Mouse (Mus musculus) adrenal gland, postnatal 14 days (tissue): Measurements from ENCODE around the gene Rora. TPM values are rescaled to one million over a fixed set of nuclear protein-coding genes. Genes with fewer than 3 reads are reported as not detected.

ENCODE experiments used
- DNase-seq: peaks from one replicate; pipeline ENCODE4 v3.0.0; 2021; ENCODE audit warnings: mixed read lengths
- total RNA-seq: library from RNA; stranded (reverse); gene quantifications from 2 replicates; pipeline ENCODE4 v1.2.3, GENCODE M21; 2021

The Rora gene
- total RNA-seq, 1 experiment from 2014 or later: 56.5 TPM

DNA sequence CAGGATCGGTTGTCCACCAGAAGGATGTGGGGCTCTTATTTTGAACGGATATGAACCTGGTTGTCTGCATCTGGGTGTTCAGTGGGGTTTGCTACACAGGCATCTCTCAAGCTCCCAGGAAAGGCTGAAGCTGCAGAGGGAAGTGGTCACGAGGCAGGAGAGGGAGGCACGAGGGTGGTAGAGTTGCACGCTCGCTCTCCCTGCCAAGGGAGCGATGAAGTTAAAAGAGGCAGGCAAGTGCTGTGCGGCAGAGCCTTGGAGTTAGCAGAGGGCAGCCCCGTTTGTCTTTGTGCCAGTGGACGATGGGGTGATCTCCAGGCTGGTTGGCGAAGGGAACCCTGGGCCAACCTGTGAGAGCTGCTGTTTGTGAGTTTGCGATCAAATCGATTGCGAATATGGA lies 496.6 kb downstream of the Rora start:
- no peak for DNase-seq

DNA sequence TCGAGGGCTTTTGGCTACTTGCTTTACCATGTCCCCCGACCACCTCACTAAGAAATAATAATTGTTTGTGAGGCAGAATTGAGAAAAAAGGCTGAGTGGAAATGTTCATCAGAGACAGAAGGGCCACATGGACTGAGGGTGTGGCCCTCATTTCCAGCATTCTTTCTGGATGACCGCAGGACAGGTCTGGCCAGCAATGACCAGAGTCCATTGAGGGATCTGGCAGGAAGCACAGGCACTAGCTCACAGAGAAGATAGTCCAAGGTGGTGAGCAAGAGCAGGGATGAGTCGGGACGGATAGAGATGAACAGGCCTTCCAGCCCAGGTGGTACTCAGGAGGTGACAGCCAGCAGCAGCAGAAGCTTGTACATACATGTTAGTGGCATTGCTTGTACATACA lies 501.1 kb downstream of the Rora start:
- DNase-seq: no peak

DNA sequence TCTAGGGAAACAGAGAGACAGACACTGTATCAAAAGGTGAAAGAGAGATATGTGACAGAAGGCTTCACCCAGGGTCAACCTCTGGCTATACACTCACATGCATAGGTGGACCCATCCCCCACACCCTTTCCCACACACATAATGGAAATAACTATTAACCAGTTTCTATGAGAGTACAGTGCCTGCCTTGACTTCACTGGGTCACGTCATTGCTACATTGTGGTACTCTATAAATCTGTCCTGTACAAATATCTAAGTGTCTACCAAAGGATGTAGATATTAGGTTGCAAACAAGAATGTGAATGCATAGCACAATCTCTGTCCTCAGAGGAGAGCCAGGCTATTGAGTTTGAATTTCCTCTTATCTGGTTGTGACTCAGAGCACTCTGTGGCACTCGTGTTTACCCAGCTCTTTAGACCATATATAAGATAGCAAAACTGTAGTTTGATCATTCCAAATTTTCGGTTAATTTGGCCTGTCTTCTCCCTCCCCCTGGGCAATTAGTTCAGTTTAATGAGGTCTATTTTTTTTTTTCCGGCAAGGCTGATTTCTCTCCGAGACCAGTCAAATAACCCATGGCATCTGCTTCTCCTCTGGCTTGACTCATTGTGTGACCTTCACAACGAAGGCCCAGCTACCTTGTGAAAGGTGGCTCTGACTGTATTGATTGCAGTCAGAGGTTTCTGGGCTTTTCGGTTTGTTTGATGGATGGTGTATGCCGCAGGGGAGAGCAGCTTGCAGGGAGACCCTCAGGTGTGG lies 502.4 kb downstream of the Rora start:
- DNase-seq: peak; percentile 32

DNA sequence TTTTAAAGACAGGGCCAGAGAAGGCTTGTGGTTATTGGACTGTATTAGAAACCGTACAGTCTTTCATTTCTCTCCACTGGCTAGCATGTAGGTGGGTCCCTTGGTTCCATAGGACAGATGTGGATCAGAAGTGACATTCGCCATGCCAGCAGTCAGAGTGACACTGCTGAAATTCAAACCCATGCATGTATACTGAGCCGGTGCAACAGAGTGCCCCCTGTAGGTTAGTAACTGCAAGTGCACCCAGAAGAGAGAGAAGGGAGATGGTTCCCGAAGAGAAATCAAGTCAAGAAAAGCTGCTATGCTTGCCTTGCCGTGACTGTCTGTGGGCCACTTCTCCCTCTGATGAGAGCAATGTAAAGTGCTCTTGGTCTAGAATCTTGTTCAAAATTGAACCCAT lies 507.2 kb downstream of the Rora start:
- no peak for DNase-seq

DNA sequence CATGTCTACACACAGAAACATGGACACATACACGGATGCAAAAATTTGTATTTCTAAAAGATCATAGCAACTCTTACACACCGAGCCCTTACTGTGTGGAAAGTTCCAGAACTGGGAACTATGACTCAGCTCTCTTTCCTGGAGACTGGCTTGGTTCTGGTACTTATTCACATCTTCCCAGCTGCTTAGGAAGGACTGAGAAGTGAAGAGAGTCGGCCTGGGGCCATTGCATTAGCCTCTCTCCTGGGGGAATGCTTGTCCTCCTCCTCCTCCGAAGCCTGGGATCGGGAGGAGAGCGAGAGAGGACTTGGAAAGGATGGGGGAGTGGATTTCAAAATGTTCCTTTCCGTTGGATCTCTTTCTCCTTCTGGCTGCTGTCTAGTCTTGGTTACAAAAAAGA lies 511.1 kb downstream of the Rora start:
- DNase-seq: no peak

DNA sequence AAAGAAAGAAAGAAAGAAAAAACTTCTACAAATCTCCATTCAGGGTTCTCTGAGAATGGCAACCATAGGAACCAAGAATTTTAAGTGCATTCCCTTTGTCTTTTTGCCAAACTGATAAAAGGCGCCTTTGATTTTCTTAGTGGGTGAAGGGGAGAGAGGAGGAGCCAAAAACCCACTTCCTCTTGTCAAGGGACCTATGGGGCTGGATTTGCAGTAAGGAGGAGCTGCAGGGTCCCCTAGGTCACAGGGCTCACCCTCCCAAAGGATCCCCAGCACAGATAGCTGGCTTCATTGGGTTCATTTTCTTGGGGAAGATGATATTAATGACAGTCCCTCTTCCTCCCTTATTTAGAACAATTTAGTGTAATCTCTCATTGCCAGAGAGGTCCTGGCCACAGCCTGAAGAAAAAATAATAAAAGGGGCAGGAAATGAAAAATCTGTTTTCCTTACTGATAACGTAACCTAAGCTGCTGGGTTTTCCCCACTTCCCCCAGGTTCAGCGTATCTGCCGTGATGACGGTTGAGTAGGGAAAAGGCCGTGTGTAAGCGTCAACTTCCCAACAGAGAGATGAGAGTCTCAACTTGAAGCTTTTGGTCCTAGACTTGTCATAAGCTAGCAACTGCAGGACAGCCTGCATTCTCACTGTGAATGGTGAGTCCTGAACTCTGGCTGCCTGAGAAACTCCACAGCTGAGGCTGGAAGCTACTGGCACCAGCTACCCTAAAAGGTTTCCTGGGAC lies 511.7 kb downstream of the Rora start:
- no peak for DNase-seq

DNA sequence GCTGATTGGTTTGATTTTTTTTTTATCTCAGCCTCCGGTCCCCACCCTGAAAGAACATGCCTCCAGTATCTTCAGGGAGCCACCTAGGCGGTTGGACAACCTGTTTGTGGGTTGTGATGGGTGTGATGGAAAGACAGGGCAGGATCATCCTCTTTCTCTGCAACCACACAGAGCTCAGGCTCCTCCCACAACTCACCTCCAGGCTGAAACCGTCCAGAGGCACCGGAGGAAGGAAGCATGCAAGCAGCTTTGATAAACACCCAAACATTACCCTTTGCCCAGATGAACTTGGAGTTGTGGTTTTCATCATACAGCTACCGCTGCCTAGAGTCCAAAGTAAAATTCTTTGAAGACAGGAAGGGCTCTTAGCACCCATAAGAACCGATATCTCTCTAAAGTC lies 520.5 kb downstream of the Rora start:
- no peak for DNase-seq

DNA sequence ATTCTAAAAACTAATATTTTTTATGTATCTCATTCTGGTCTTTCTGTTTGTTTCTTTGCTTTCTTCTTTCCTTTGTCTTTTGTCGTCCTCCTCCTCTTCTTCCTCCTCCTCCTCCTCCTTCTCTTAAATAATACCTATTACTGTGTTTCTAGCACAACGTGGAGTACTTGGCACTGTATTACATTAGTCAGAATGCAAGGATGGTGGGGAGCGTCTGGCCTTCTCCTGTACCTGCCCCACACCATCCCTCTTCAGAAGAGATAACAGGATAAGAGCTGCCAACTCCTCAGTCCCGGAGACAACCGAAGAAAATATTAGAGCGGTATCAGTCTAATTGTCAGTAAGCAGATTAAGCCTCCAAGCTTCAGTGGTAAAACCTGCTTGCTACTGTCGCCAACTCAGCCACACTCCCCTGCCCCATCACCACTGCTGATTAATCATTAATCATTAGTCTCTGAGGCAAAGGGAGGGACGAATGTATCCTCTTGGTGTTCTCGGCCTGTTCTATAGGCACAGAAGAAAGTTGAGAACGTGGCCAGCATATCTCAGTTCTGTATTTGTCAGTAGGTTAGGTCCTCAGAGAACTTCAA lies 521.0 kb downstream of the Rora start:
- DNase-seq: no peak

DNA sequence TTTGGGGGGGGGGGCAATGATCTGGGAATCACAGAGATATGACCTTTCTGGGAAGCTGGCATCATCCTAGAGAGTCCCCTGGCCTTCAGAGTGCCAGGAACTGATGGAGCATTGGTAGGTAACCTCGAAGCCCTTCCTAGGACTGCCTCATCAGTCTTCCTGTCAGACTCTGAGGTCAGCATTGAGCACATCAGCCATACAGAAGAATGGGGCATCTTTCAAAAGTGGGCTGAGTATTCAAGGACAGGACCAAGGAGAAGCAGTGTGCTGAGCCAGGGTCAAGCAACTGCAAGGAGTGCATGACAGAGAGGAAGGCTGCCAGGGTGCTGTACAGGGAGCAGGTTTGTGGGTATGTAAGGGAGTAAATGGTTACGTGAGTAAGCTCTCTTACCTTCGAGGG lies 523.4 kb downstream of the Rora start:
- peak; percentile 61 for DNase-seq

DNA sequence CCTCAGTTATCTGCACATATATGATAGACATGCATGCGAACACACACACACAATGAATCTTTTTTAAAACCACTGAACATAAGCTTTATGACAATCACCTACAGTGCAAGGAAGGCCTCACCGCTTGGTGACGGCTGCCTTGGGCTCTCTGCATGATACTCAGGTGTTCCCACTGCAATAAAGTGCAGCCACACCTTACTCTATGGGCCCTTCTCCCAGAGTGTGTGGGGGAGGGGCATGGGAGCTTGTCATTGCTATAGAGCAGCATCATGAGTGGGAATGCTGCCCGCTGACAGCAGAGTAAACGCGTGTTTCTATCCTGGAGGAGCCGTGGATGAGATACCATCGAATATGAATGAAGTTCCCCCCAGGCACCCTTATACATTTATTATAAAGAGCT lies 525.6 kb downstream of the Rora start:
- no peak for DNase-seq

DNA sequence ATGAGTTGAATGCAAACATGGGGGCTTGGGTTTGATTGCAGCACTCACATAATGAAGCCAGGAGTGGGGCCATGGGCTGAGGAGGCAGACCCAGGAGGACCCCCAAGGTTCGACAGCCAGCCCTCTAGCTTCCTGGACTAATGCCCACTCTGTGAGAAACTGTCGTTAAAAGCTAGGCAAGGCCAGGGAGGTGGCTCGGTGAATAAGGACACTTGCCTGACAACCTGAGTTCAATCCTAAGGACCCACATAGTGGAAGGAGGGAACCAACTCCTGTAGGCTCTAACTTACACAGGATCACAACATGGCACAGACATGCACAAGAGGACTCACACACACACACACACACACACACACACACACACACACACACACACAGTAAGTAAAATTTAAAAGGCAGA lies 527.4 kb downstream of the Rora start:
- DNase-seq: no peak

DNA sequence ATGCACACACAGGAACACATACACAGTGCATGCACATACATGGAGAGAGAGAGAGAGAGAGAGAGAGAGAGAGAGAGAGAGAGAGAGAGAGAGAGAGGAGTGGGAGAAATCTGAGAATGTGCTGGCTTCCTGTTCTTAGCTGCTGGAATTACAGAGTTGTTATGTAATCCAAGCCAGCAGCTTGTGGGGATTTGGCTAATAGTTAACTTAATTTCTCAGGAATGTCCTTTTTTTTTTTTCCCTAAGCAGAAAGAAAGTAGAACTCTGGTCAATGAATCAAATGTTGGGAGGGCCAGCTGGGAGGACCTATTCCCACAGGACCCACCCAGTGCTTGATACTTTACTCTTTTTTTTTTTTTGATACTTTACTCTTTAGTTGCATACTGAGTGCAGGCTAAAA lies 527.8 kb downstream of the Rora start:
- DNase-seq: no peak

DNA sequence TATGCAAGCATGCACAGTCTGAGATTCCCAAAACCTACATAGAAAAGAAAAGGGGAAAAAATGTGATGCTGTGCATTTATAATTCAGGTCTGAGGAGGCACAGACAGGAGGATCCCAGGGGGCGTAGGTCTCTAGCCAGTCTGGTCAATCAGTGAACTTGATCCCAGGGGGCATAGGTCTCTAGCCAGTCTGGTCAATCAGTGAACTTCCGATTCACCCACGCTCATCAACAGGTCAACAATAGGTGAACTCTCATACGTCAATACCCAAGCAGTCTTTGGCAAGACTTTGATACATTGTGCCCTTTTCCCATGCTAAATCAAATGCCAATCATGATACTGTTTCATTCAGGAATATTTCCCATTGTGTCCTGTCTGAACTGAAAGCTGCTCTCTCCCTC lies 530.3 kb downstream of the Rora start:
- DNase-seq: no peak

DNA sequence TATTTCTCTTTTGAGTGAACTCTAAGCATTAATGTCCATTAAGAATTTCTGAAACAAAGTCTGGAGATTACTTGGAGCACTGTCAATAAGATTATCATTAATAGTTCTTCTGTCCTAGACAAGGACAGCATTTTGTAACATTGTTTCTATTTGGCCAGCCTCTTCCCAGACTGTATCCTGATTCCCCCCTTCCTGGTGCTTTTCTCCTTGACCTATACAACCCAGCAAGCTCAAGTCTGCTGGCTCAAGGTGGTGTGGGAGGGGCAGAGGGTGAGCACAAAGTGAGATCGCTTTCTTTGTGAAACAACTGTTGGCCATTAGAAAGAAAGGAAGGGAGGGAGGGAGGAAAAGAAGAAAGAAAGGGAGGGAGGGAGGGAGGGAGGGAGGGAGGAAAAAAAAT lies 537.1 kb downstream of the Rora start:
- DNase-seq: peak; percentile 77

DNA sequence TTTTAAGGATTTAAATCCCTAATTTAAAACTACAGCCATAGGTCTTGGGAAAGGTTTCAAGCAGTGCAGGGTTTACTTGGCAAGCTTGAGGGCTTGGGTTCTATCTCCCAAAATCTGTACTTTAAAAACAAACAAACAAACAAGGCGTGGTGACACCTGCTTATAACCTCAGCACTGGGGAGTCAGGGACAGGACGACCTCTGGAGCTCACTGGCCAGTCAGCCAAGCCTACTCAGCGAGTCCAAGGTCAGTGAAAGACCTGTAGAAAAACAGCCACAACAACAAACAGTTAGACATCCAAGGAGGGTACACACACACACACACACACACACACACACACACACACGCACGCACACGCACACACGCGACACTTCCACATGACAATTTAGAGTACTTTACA lies 538.9 kb downstream of the Rora start:
- DNase-seq: no peak

DNA sequence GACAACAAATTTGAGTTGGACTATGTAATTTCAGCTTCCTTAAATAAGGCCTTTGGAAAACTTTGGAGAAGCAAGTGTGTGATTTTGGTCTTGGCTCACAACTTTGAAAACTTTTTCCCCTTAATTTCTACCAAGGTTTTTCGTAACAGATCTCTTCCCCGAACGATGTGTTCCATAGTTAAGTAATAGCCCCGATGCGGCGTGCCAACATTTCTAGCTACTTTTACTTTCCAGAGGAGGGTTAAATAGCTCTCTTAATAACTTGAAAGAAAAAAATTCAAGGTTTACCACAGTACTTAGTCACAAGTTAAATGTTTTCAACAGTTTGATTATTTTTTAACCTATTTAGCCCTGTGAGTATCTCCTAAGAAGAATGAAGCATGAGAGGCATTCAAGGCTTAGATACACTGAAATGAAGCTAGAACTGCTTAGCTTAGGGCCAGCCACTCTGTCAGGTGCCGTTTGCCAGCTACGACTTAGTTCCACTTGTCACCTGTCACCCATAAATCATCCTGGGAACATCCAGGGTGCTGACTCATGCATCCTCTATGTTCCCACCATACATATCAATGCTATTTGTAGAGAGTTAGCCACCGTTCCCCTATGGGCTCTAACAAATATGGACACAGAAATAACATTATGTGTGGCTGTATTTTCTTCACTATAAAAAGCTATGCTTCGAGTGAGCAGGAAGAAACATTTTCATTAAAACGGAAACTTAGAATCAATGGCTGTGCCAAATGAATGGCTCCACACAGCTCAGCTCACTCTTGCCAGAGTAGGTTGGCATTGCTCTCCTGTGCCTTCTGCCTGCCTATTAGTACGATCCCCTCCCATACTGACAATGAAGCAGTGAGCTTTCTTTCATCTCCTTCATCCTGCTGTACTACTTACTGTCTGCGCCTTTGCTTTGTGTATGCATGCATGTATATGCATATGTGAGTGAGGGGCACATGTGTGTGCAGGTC lies 541.3 kb downstream of the Rora start:
- DNase-seq: peak; percentile 61

DNA sequence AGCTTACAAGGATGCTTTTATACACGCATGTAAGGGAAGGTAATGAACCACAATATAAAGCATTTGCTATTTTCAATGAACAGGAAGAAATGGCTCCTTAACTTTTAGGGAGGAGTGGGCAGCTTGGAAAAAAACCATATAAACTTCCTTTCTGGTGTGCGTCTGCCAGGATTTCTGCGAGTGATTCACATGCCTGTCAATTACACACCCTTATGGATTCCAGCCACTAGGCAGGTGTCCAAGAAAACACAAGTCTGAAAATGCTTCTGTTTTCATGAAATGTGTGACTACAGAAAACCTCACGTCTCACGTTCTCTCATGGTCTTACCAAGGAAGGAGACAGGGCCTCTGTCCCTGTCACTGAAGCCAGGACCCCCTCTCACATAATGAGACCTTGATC lies 560.2 kb downstream of the Rora start:
- peak; percentile 67 for DNase-seq

DNA sequence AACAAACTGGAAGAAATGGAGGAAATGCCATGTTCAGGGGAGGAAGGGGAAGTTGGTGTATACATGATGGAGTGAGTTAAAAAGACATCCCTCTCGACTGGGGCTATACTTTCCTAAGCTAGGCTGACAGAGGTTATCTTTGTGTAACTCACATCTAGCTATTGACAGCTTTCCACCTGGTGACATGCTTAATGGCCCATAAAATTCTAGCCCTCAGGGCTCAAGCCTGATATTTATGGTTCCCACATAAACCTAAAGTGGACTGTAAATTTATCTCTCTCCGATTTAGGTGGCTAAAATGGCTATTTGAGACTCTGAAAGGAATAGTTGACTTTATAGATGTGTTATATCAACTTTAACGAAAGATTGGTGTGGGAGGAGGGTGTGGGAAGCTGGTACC lies 571.3 kb downstream of the Rora start:
- no peak for DNase-seq

DNA sequence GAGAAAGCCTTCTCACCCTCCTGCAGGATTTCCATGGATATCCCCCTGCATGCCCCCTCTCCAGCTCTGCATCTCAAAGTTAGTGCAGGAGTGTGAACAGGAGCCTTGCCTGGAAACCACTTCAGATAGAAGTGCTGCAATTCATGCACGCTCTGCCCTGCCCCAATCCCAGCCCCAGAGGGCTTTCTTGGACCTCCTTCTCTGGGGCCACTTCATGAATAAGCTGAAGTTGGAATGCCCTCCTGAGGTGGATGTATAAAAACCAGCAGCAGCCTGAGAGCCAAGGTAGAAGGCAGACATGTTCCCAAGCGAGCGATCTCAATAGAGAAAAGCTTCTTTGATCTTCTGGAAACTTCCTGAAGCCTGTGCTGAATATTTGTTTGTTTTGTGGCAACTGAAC lies 572.8 kb downstream of the Rora start:
- DNase-seq: no peak

DNA sequence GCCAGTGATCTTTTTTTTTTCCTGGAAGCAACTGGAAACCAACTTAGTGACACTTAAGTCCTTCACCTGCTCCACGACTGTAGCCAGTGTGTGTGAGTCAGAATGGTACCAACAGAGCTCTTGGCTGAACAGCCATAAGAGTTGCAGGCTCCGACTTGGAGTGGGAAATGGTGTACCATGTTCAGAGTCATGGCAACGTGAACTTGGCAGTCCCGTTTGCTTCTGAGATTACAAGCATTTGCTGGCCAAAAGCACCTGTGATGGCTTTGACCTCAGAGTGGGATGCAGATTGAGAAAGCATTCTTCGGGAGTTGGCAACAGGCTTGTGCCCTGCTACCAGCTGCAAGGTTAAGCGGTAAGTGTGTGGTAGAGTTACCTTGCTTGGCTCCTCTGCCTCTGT lies 574.2 kb downstream of the Rora start:
- DNase-seq: no peak

DNA sequence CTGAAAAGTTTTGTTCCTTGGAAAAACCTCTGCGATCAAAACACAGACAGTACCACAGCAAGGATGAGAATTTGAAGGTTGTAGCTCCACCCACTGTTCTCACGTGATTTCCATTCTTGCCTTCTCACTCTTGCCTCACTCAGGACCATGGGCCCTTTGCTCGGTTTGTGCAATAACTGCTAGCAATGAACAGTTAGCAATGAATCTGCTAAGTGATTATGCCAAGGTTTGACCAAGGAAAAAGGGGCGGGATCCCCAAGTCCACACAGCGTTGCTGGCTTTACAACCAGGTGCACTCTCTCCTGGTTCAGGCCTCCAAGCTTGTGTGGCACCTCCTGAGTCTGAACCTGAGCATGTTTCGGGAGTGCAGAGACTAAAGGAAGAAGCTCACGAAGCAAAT lies 576.3 kb downstream of the Rora start:
- peak; percentile 57 for DNase-seq

DNA sequence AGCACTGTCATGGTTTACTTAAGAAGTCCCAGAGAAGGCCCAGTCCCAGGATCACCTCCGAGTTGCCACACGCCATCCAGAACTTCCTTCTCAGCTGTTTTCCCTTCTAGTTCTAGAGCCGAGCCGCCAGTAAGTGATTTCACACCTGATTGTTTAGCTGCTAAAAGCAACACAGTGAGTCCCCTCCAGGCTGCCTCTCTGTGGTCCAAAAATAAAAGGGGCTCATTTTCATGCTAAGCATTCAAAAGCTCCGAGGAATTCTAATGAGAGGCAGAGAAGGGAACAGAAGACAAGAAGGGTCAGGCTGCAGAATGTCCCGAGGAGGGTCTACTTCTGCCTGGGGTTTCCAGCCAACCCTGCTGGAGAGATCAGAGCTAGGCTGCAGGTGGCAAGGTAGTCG lies 580.9 kb downstream of the Rora start:
- no peak for DNase-seq

DNA sequence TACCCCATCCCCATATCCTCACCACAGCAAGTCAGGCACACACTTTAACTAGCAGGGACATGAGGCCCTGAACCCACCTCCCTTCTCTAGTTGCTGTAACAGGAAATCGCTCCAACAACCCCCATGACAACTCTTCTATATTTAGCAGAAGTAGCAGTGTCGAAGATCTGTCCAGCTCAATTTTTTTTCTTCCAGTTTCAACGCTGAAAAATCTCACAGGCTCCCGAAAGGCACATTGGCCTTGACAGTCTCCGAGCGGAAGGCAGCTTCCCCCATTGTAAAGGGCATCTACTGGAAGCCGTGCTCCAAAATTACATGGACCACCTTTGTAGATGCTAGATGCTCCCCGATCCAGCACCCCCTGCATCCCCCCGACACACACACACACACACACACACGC lies 583.7 kb downstream of the Rora start:
- peak; percentile 62 for DNase-seq
